Mouse (Mus musculus) ES-E14 (cell line): ENCODE data around the gene Myrfl. TPM values are rescaled to one million over a fixed set of nuclear protein-coding genes. Genes with fewer than 3 reads are reported as not detected.

Source experiments
- DNase-seq: peaks from one replicate; pipeline ENCODE4 v3.0.0-alpha.2; 2013; ENCODE audit warnings: low read depth, low spot score
- H3K27ac ChIP-seq: 2 replicates; pipeline ENCODE4 v1.5.1; 2012; ENCODE audit warnings: low read depth, mild to moderate bottlenecking, low read length, moderate library complexity, mixed read lengths; ENCODE audit not compliant: poor library complexity, insufficient read depth, severe bottlenecking
- H3K36me3 ChIP-seq: 2 replicates; pipeline ENCODE4 v1.6.1; 2012; ENCODE audit warnings: mild to moderate bottlenecking, low read length, moderate library complexity, mixed read lengths; ENCODE audit not compliant: control insufficient read depth, poor library complexity, insufficient read depth, severe bottlenecking
- H3K4me1 ChIP-seq, 2 experiments: fragments of 150-350 bp in 1 of 2; sonication (generic) in 1 of 2; 2 replicates each; pipeline ENCODE4 v1.6.1; 2012; ENCODE audit warnings: low read length in 2 of 2, mild to moderate bottlenecking in 1 of 2, mixed read lengths in 1 of 2; ENCODE audit not compliant: control insufficient read depth in 2 of 2, insufficient read depth in 2 of 2, poor library complexity in 1 of 2
- H3K4me3 ChIP-seq, 2 experiments: fragments of 150-350 bp in 1 of 2; sonication (generic) in 1 of 2; 2 replicates each; pipeline ENCODE4 v1.5.1; 2012; ENCODE audit warnings: low read length in 2 of 2, low read depth in 1 of 2, mild to moderate bottlenecking in 1 of 2, mixed read lengths in 1 of 2; ENCODE audit not compliant: insufficient read depth in 1 of 2, poor library complexity in 1 of 2, severe bottlenecking in 1 of 2
- H3K9ac ChIP-seq: 2 replicates; pipeline ENCODE4 v1.6.1; 2012; ENCODE audit warnings: low read depth, mild to moderate bottlenecking, low read length, mixed read lengths; ENCODE audit not compliant: poor library complexity, insufficient read depth, severe bottlenecking
- H3K9me3 ChIP-seq: fragments of 150-350 bp; sonication (generic); 2 replicates; pipeline ENCODE4 v1.6.1; 2012; ENCODE audit warnings: low read depth, mild to moderate bottlenecking, low read length; ENCODE audit not compliant: control insufficient read depth, insufficient read depth
- CHD2 ChIP-seq: IDR thresholded peaks from 2 replicates; pipeline ENCODE4 v1.6.1; 2014; ENCODE audit warnings: mild to moderate bottlenecking, low read depth, low read length, inconsistent platforms
- HCFC1 ChIP-seq: IDR thresholded peaks from 2 replicates; pipeline ENCODE4 v1.6.1; 2012; ENCODE audit warnings: low read length, inconsistent platforms, borderline replicate concordance; ENCODE audit not compliant: insufficient read depth
- MAFK ChIP-seq: IDR thresholded peaks from 2 replicates; pipeline ENCODE4 v1.6.1; 2014; ENCODE audit warnings: mild to moderate bottlenecking, low read depth, low read length, inconsistent platforms; ENCODE audit not compliant: insufficient read depth
- ZC3H11A ChIP-seq: IDR thresholded peaks from 2 replicates; pipeline ENCODE4 v1.6.1; 2012; ENCODE audit warnings: low read depth, mild to moderate bottlenecking, inconsistent platforms, low read length, borderline replicate concordance
- ZNF384 ChIP-seq: IDR thresholded peaks from 2 replicates; pipeline ENCODE4 v1.6.1; 2012; ENCODE audit warnings: low read depth, low read length, inconsistent platforms
- in situ Hi-C, 2 experiments: fragments of 600-800 bp; cut with MboI; formaldehyde crosslinking; loops; one replicate each; pipeline ENCODE4 v1.15.1; 2025; ENCODE audit warnings: low sequenced_read_pairs in 2 of 2, inconsistent platforms in 1 of 2; ENCODE audit not compliant: unreplicated experiment in 2 of 2
- total RNA-seq: library from RNA; depleted of rRNA; stranded (reverse); fragments of 300-350 nt; gene quantifications from 2 replicates; pipeline ENCODE4 v1.2.3, GENCODE M21; 2012

The Myrfl gene
- total RNA-seq, 1 experiment: 0.13 TPM

DNA sequence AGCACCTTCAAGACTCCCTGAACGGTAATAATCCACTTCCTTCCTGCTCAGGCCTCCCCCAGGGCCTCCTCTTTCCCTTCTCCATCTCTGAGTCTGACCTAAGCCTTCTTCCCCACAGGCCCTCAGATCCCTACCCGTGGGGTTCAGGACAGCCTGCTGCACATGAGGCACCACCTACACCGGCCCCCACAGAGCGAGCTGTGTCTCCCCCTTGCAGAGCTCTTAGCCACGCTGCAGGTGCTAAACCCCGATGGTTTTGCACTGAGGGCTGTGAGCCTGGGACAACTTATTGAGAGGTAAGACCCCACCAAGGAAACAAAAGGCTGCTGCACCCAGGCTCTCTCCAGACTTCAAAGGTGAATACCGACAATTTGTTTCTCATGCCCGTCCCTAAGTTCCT lies 19.9 kb upstream of the Myrfl start:
- Histone ChIP-seq H3K9me3 (no peaks in the 10 kb centered on the region), H3K27ac (no peak overlapping the region), H3K4me1 (peaks cover 2 to 11% of the 10 kb centered on the region in 2 experiments; a peak in 2 of 4 replicates), H3K4me3 (no peak overlapping the region), H3K9ac (no peak overlapping the region), H3K36me3 (peaks cover 35% of the 10 kb centered on the region)
- no peak for DNase-seq
- in situ Hi-C loops: no loop called here
- TF ChIP-seq HCFC1 (no peak), ZNF384 (no peak), MAFK (no peak), CHD2 (no peak), ZC3H11A (no peak)

DNA sequence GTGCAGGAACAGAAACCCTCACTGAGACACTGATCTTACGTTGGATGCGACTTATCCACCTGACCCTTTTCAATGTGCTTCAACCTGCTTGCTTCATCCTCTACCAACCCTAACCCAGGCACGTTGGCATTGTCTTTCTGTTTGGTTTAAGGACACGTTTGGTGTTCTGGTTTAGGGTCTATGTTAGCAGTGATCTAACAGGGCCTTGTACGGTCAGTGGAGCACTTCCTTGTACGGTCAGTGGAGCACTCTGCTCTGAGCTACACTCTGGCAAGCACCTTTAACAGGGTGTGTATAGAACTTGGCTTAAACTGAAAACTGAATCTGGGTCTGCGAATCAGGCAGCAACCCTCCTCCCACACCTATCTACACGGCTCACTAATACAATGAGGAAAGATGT lies 18.6 kb upstream of the Myrfl start:
- TF ChIP-seq CHD2 (no peak), ZC3H11A (no peak), ZNF384 (no peak), HCFC1 (no peak), MAFK (no peak)

GRCm38 (mm10) chr10:116914586-116914985 lies 17.9 kb upstream of the Myrfl start:
- H3K4me3 ChIP-seq: no peak overlapping the region
- peaks cover 41% of the 10 kb centered on the region for H3K36me3 ChIP-seq
- H3K4me1 ChIP-seq: peaks cover 2 to 5% of the 10 kb centered on the region in 2 experiments; a peak in 1 of 4 replicates
- DNase-seq: no peak
- in situ Hi-C loops: no loop called here
- no peak overlapping the region for H3K9ac ChIP-seq
- no peak overlapping the region for H3K27ac ChIP-seq
- H3K9me3 ChIP-seq: no peaks in the 10 kb centered on the region
- TF ChIP-seq ZC3H11A (no peak), HCFC1 (no peak), MAFK (no peak), ZNF384 (no peak), CHD2 (no peak)

More for the DNA sequence above, 18.6 kb upstream of the Myrfl start:
- Histone ChIP-seq H3K9me3 (no peaks in the 10 kb centered on the region), H3K4me1 (peaks cover 2 to 5% of the 10 kb centered on the region in 2 experiments; a peak in 1 of 4 replicates), H3K27ac (no peak overlapping the region), H3K36me3 (peaks cover 40% of the 10 kb centered on the region), H3K9ac (no peak overlapping the region), H3K4me3 (no peak overlapping the region)
- DNase-seq: no peak
- in situ Hi-C loops: no loop called here

DNA sequence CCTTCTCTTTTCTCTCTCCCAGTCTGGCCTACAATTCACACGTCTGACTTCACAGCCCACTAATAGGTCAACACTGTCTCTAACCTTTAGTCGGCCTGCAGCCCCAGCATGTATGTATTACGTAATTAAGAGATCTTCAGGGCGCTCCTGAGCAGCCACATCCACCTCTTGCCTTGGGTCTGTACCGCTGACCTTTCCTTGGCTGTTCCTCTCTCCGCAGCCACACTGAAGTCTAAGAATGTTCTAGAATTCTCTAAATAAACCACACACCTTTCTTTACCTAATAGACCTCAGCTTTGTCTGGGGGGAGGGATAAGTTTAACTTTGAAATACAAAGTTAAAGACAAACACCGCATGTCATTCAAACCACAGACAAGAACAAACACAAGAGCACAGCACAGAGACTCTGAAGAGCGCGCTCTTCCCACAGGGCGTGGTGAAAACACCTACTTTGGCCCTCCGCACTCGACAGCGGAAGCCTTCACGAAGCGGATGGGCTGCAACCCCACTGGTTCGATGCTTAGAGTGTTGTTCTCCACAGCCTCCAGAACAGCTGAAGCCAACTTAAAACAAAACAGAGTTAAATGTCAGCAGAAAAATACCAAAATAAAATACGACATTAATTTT lies 17.0 kb upstream of the Myrfl start:
- Histone ChIP-seq H3K9ac (no peak overlapping the region), H3K36me3 (peaks cover 43% of the 10 kb centered on the region), H3K4me3 (no peak overlapping the region), H3K9me3 (no peaks in the 10 kb centered on the region), H3K27ac (no peak overlapping the region), H3K4me1 (peaks cover 2 to 5% of the 10 kb centered on the region in 2 experiments; a peak in 1 of 4 replicates)
- TF ChIP-seq MAFK (no peak), HCFC1 (no peak), CHD2 (no peak), ZNF384 (no peak), ZC3H11A (no peak)
- no peak for DNase-seq
- in situ Hi-C loops: no loop called here
